Mouse (Mus musculus): ENCODE measurements around the gene Btbd35f11.
"Not testable (repeated sequence)": the region's sequence is repeated elsewhere in the genome, so short reads cannot be mapped to it uniquely, and the experiment has no call there.

Gene Btbd35f11

DNA sequence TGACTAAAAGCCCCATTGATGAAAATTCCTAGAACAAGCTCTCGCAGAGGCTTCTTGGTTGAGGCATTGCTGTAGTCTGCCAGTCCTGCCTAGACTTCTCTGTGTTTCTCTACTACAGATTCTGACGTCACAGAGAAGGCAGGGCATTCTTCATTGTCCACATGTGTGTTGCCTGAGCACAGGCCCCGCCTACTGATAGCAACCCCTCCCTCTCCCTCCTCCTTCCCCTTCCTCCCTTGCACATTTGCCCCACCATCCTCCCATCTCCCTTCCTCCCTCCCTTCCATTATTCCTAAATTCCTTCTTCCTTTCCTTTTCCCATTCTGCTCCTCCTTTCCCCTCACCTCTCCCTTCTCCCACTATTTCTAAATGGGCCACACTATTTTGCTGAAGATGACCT is at the start of gene Btbd35f11:
Gene Btbd35f11, minus strand, starts transcription at position 101 of the 400 bp plus-strand sequence.
- not testable (repeated sequence) for DNase-seq (ENCODE audit: low spot score)

DNA sequence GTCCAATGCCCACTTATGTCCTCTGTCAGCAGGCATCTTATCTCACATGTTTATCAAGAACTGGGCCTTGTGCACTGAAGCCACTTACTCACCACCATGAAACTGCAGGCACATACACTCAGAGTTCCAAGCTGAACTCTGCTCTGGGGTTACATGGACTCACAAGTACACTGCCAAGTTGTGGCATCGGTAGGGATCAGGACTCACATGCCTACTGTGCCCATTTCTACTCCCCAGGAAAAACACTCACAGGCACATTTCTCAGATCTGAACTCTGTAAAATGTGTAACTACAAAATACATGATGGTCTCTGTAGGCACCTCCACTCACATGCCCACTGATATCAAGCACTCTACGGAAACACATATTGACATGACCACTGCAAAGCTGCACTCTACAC is 33.5 kb downstream of the Btbd35f11 start:
- DNase-seq (ENCODE audit: low spot score) = not testable (repeated sequence)
